Mouse (Mus musculus) heart, adult 2 months (tissue): ENCODE data around the gene Gdpgp1. TPM values are rescaled to one million over a fixed set of nuclear protein-coding genes. Genes with fewer than 3 reads are reported as not detected.

ENCODE experiments used
- DNase-seq, 2 experiments: peaks; one replicate each; pipeline ENCODE4 v3.0.0; 2021
- H3K27ac ChIP-seq: fragments of 200-600 bp; 2 replicates; pipeline ENCODE4 v1.8.1; 2022
- H3K27me3 ChIP-seq: fragments of 200-500 bp; 2 replicates; pipeline ENCODE4 v1.6.1; 2012; ENCODE audit warnings: mild to moderate bottlenecking, low read length, inconsistent platforms, mixed read lengths; ENCODE audit not compliant: control insufficient read depth, insufficient read depth
- H3K36me3 ChIP-seq: fragments of 200-500 bp; 2 replicates; pipeline ENCODE4 v1.6.1; 2012; ENCODE audit warnings: low read length, inconsistent platforms; ENCODE audit not compliant: control insufficient read depth, insufficient read depth
- H3K4me1 ChIP-seq: fragments of 200-500 bp; 2 replicates; pipeline ENCODE4 v1.6.1; 2011; ENCODE audit warnings: low read length; ENCODE audit not compliant: control insufficient read depth, insufficient read depth
- H3K4me3 ChIP-seq: fragments of 200-600 bp; 2 replicates; pipeline ENCODE4 v1.8.1; 2022
- H3K79me2 ChIP-seq: fragments of 200-500 bp; replicated peaks from 2 replicates; pipeline ENCODE4 v1.6.1; 2012; ENCODE audit warnings: mild to moderate bottlenecking, inconsistent platforms, low read length, moderate library complexity, mixed read lengths; ENCODE audit not compliant: control insufficient read depth, insufficient read depth
- H3K9ac ChIP-seq: fragments of 200-500 bp; 2 replicates; pipeline ENCODE4 v1.6.1; 2012; ENCODE audit warnings: low read depth, mild to moderate bottlenecking, control low read depth, inconsistent platforms, low read length, mixed read lengths
- CTCF ChIP-seq: fragments of 200-600 bp; IDR thresholded peaks from 2 replicates; pipeline ENCODE4 v1.8.1; 2022; ENCODE audit warnings: antibody characterized with exemption, mild to moderate bottlenecking, moderate library complexity
- EP300 ChIP-seq: fragments of 200-500 bp; IDR thresholded peaks from 2 replicates; pipeline ENCODE4 v1.6.1; 2011; ENCODE audit warnings: low read depth, low read length, control low read depth; ENCODE audit not compliant: insufficient read depth
- POLR2A ChIP-seq: fragments of 200-500 bp; IDR thresholded peaks from 2 replicates; pipeline ENCODE4 v1.6.1; 2011; ENCODE audit warnings: mild to moderate bottlenecking, low read depth, low read length, control low read depth; ENCODE audit not compliant: insufficient read depth
- WGBS: fragments of 180-500 bp; shearing (Covaris S2); methylation state at CpG from one replicate; pipeline ENCODE4 v1.1.7; 2018; 5-methylcytosine and 5-hydroxymethylcytosine counted together
- intact Hi-C: fragments of 180-260 bp; cut with DNase I; formaldehyde crosslinking; loops from one replicate; pipeline ENCODE4 v1.15.1; 2025
- polyA plus RNA-seq: library from polyadenylated mRNA; depleted of rRNA; stranded (reverse); fragments of >200 nt; gene quantifications from 2 replicates; pipeline ENCODE4 v1.2.3, GENCODE M21; 2012
- total RNA-seq, 2 experiments: library from RNA; stranded (reverse); gene quantifications; 2 replicates each; pipeline ENCODE4 v1.2.3; 2021

Gdpgp1 gene
- total and polyA plus RNA-seq, 3 experiments, result 1.4 to 2.2 (median 1.5) TPM

GRCm38 (mm10) chr7:80186531-80187296, 46.0 kb upstream of the Gdpgp1 start, which contains the start of gene Sema4b:
Gene Sema4b, plus strand, starts transcription at chr7:80186841.
- Histone ChIP-seq H3K79me2 (no peaks in the 10 kb centered on the region), H3K36me3 (no peaks in the 10 kb centered on the region), H3K27me3 (no peaks in the 10 kb centered on the region), H3K4me1 (peaks cover 4% of the 10 kb centered on the region), H3K9ac (peak within 1 kb of the TSS; percentile 71), H3K27ac (peak within 1 kb of the TSS; percentile 83), H3K4me3 (peak within 1 kb of the TSS; percentile 61)
- peak; percentile 91 for DNase-seq
- WGBS, result 2% methylated on average over 51 of the region's 51 CpGs
- TF ChIP-seq CTCF (peak; percentile 35), EP300 (0 out of 2 replicates have a peak, but pooled peaks have one; percentile 23), POLR2A (peak; percentile 33; the same call in 1 of the 2 replicates)
- intact Hi-C loops, result loop anchor here (1.0 kb wide), 1 partner anchor 27 kb away; no protein-coding TSS in a partner anchor

DNA sequence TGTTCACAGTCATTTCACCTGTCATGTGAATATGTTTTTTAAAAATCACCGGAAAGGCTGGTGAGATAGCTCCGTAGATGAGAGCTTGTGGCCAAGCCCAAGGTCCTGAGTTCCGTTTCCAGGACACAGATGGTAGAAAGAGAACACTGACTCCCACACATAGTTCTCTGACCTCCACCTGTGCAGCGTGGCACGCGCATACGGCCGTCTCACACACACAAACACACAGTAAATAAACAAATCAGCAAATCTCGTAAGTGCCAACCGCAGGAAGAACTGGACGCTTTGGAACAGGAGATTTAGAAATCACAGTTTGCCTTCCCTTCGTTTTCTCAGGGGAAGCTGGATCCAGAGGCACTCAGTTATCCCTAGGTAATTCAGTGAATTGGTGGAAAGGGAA, 45.2 kb upstream of the Gdpgp1 start:
- Histone ChIP-seq H3K4me1 (peaks cover 7% of the 10 kb centered on the region), H3K9ac (peak overlapping the region; percentile 71), H3K79me2 (no peaks in the 10 kb centered on the region), H3K27ac (peak overlapping the region; percentile 83), H3K27me3 (no peaks in the 10 kb centered on the region), H3K4me3 (peak overlapping the region; percentile 61), H3K36me3 (no peaks in the 10 kb centered on the region)
- no peak for DNase-seq
- intact Hi-C loops, result no loop called here
- WGBS, result 65% methylated on average over 12 of the region's 12 CpGs
- no peak for TF ChIP-seq CTCF

GRCm38 (mm10) chr7:80188579-80189125, 44.0 kb upstream of the Gdpgp1 start:
- H3K27me3 ChIP-seq, result no peaks in the 10 kb centered on the region
- TF ChIP-seq EP300, result no peak
- TF ChIP-seq CTCF, result no peak
- TF ChIP-seq POLR2A, result no peak
- H3K4me1 ChIP-seq, result peaks cover 8% of the 10 kb centered on the region
- H3K4me3 ChIP-seq, result no peak overlapping the region
- no peaks in the 10 kb centered on the region for H3K79me2 ChIP-seq
- WGBS, result 89% methylated on average over 2 of the region's 2 CpGs
- intact Hi-C loops, result no loop called here
- no peak overlapping the region for H3K27ac ChIP-seq
- no peaks in the 10 kb centered on the region for H3K36me3 ChIP-seq
- H3K9ac ChIP-seq, result no peak overlapping the region
- no peak for DNase-seq

- H3K27me3 ChIP-seq, result no peaks in the 10 kb centered on the region
- H3K4me3 ChIP-seq, result no peak overlapping the region
- H3K79me2 ChIP-seq, result no peaks in the 10 kb centered on the region
- TF ChIP-seq EP300 (no peak), POLR2A (no peak), CTCF (no peak)
- no peak overlapping the region for H3K9ac ChIP-seq
- WGBS, result 54% methylated on average over 11 of the region's 11 CpGs
- H3K4me1 ChIP-seq, result peaks cover 8% of the 10 kb centered on the region
- intact Hi-C loops, result no loop called here
- no peak for DNase-seq
- no peaks in the 10 kb centered on the region for H3K36me3 ChIP-seq
- no peak overlapping the region for H3K27ac ChIP-seq
Measured at GRCm38 (mm10) chr7:80189147-80189933, 43.3 kb upstream of the Gdpgp1 start.

DNA sequence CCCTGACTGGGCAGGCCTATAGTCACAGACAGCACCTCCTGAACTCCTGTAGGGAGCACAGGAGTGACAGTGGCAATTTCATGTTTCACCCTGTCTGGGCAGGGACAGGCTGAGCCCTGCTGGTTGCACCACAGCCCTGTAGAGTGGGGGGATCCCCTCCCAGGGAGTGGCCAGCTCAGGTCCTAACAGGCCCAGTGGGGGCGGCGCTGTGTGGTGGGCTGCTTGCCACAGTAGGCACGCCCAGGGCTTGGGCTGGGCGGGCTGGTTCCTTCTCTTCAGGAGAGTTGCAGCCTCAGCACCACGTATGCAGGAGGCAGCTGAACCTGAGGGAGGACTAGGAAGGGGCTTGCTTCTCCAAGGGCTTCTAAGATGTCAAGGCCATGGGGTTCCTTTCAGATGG, 41.2 kb upstream of the Gdpgp1 start:
- H3K27me3 ChIP-seq, result no peaks in the 10 kb centered on the region
- no peaks in the 10 kb centered on the region for H3K36me3 ChIP-seq
- H3K4me1 ChIP-seq, result peaks cover 6% of the 10 kb centered on the region
- intact Hi-C loops, result no loop called here
- 68% methylated on average over 5 of the region's 5 CpGs for WGBS
- TF ChIP-seq EP300, result no peak
- TF ChIP-seq POLR2A, result no peak
- no peak for TF ChIP-seq CTCF
- no peak overlapping the region for H3K4me3 ChIP-seq
- H3K79me2 ChIP-seq, result no peaks in the 10 kb centered on the region
- no peak overlapping the region for H3K9ac ChIP-seq
- DNase-seq, result peak in 1 of 2 experiments; percentile 60
- H3K27ac ChIP-seq, result peak overlapping the region; percentile 73; the same call in 1 of the 2 replicates
